Mouse (Mus musculus) CH12.LX (cell line): ENCODE data around the gene Slx1b. TPM values are rescaled to one million over a fixed set of nuclear protein-coding genes. Genes with fewer than 3 reads are reported as not detected.

Experiments used
- DNase-seq: peaks from one replicate; pipeline ENCODE4 v3.0.0-alpha.2; 2013; ENCODE audit errors: extremely low read depth
- H3K27ac ChIP-seq: 2 replicates; pipeline ENCODE4 v1.5.1; 2012; ENCODE audit warnings: low read depth, mild to moderate bottlenecking, control low read depth, moderate library complexity; ENCODE audit not compliant: insufficient read depth
- H3K27me3 ChIP-seq: replicated peaks from 2 replicates; pipeline ENCODE3; 2012; ENCODE audit warnings: inconsistent platforms
- H3K36me3 ChIP-seq, 2 experiments: replicated peaks in 1 of 2; 2 replicates each; pipeline versions ENCODE3 to v1.6.1; 2012; ENCODE audit warnings: inconsistent platforms in 1 of 2, low read length in 1 of 2, mild to moderate bottlenecking in 1 of 2, mixed read lengths in 1 of 2, moderate library complexity in 1 of 2; ENCODE audit not compliant: control insufficient read depth in 1 of 2, insufficient read depth in 1 of 2
- H3K4me1 ChIP-seq, 2 experiments: 2 replicates each; pipeline ENCODE4 v1.6.1; 2012; ENCODE audit warnings: inconsistent platforms in 1 of 2, moderate library complexity in 1 of 2; ENCODE audit not compliant: insufficient read depth in 2 of 2, control insufficient read depth in 1 of 2
- H3K4me2 ChIP-seq: 2 replicates; pipeline ENCODE4 v1.6.1; 2012; ENCODE audit warnings: low read depth, mild to moderate bottlenecking, control low read depth; ENCODE audit not compliant: poor library complexity, insufficient read depth, severe bottlenecking
- H3K4me3 ChIP-seq, 3 experiments: fragments of 150-350 bp in 1 of 3; sonication (generic) in 1 of 3; replicated peaks in 1 of 3; 2 replicates each; pipeline versions ENCODE3 to v1.5.1; 2011 to 2012; ENCODE audit warnings: low read depth in 2 of 3, low read length in 2 of 3, mild to moderate bottlenecking in 2 of 3, moderate library complexity in 2 of 3, control low read depth in 1 of 3, improper control_type of control experiment in 1 of 3, inconsistent platforms in 1 of 3, mixed read lengths in 1 of 3; ENCODE audit not compliant: poor library complexity in 1 of 3
- H3K79me2 ChIP-seq: replicated peaks from 2 replicates; pipeline ENCODE4 v1.6.1; 2012; ENCODE audit warnings: mild to moderate bottlenecking, moderate library complexity; ENCODE audit not compliant: control insufficient read depth, poor library complexity, insufficient read depth, severe bottlenecking; ENCODE audit errors: extremely low read depth
- H3K9ac ChIP-seq: 2 replicates; pipeline ENCODE4 v1.6.1; 2012; ENCODE audit warnings: low read depth, mild to moderate bottlenecking, control low read depth, moderate library complexity; ENCODE audit not compliant: insufficient read depth
- H3K9me3 ChIP-seq: replicated peaks from 2 replicates; pipeline ENCODE3; 2012; ENCODE audit warnings: low read length, inconsistent platforms, mixed read lengths
- BHLHE40 ChIP-seq: IDR thresholded peaks from 2 replicates; pipeline ENCODE4 v1.6.1; 2011; ENCODE audit warnings: mild to moderate bottlenecking, low read depth, low read length, improper control_type of control experiment
- CTCF ChIP-seq, 2 experiments: IDR thresholded peaks in 1 of 2; conservative IDR thresholded peaks in 1 of 2; 2 replicates each; pipeline ENCODE4 v1.5.1; 2011 to 2012; ENCODE audit warnings: low read depth in 2 of 2, low read length in 2 of 2, improper control_type of control experiment in 1 of 2, inconsistent platforms in 1 of 2, mild to moderate bottlenecking in 1 of 2, moderate library complexity in 1 of 2
- ETS1 ChIP-seq: conservative IDR thresholded peaks from 2 replicates; pipeline ENCODE4 v1.6.1; 2012; ENCODE audit warnings: low read depth, mild to moderate bottlenecking, inconsistent platforms, low read length, improper control_type of control experiment, moderate library complexity
- JUND ChIP-seq: conservative IDR thresholded peaks from 2 replicates; pipeline ENCODE4 v1.6.1; 2011; ENCODE audit warnings: low read depth, low read length, improper control_type of control experiment
- KAT2A ChIP-seq: IDR thresholded peaks from 2 replicates; pipeline ENCODE4 v1.6.1; 2012; ENCODE audit warnings: low read length, improper control_type of control experiment, inconsistent platforms; ENCODE audit not compliant: insufficient replicate concordance
- MAFK ChIP-seq: IDR thresholded peaks from 2 replicates; pipeline ENCODE4 v1.6.1; 2011; ENCODE audit warnings: low read length, improper control_type of control experiment; ENCODE audit not compliant: insufficient replicate concordance
- MAZ ChIP-seq: IDR thresholded peaks from 2 replicates; pipeline ENCODE4 v1.6.1; 2012; ENCODE audit warnings: low read depth, mild to moderate bottlenecking, inconsistent platforms, low read length, improper control_type of control experiment, moderate library complexity
- MXI1 ChIP-seq: IDR thresholded peaks from 2 replicates; pipeline ENCODE4 v1.6.1; 2011; ENCODE audit warnings: mild to moderate bottlenecking, low read depth, low read length, improper control_type of control experiment
- MYC ChIP-seq: IDR thresholded peaks from 2 replicates; pipeline ENCODE4 v1.6.1; 2011; ENCODE audit warnings: low read depth, mild to moderate bottlenecking, improper control_type of control experiment, low read length
- NRF1 ChIP-seq: IDR thresholded peaks from 2 replicates; pipeline ENCODE4 v1.6.1; 2014; ENCODE audit warnings: low read depth, mild to moderate bottlenecking, inconsistent platforms, low read length, improper control_type of control experiment, moderate library complexity
- RAD21 ChIP-seq: IDR thresholded peaks from 2 replicates; pipeline ENCODE4 v1.6.1; 2011; ENCODE audit warnings: low read depth, mild to moderate bottlenecking, low read length, improper control_type of control experiment, moderate library complexity
- RCOR1 ChIP-seq: conservative IDR thresholded peaks from 2 replicates; pipeline ENCODE4 v1.6.1; 2012; ENCODE audit warnings: low read depth, mild to moderate bottlenecking, inconsistent platforms, low read length, improper control_type of control experiment
- TBP ChIP-seq: conservative IDR thresholded peaks from 2 replicates; pipeline ENCODE4 v1.6.1; 2011; ENCODE audit warnings: low read depth, low read length, improper control_type of control experiment
- ZKSCAN1 ChIP-seq: IDR thresholded peaks from 2 replicates; pipeline ENCODE4 v1.6.1; 2012; ENCODE audit warnings: low read depth, inconsistent platforms, low read length, improper control_type of control experiment, borderline replicate concordance
- ZMIZ1 ChIP-seq: IDR thresholded peaks from 2 replicates; pipeline ENCODE4 v1.6.1; 2012; ENCODE audit warnings: low read depth, mild to moderate bottlenecking, inconsistent platforms, low read length, improper control_type of control experiment
- ZNF384 ChIP-seq: IDR thresholded peaks from 2 replicates; pipeline ENCODE4 v1.6.1; 2012; ENCODE audit warnings: low read depth, low read length, improper control_type of control experiment, inconsistent platforms
- dilution Hi-C: fragments of 300-500 bp; cut with MboI; formaldehyde crosslinking; loops from 2 replicates; pipeline ENCODE4 v1.14.3; 2020; ENCODE audit warnings: low sequenced_read_pairs; ENCODE audit not compliant: extremely low pct_unique_long_range_greater_than_20kb, extremely low pct_ligation_motif_present
- in situ Hi-C: fragments of 300-500 bp; cut with MboI; formaldehyde crosslinking; loops from 3 replicates; pipeline ENCODE4 v1.14.3; 2019; ENCODE audit warnings: low sequenced_read_pairs, low pct_ligation_motif_present, low pct_unique_long_range_greater_than_20kb, mixed read lengths
- polyA plus RNA-seq: library from polyadenylated mRNA; unstranded; fragments of >175 nt; gene quantifications from 2 replicates; pipeline ENCODE4 v1.2.1, GENCODE M21; 2012; ENCODE audit warnings: low read depth; ENCODE audit not compliant: insufficient read length
- total RNA-seq, 2 experiments: library from RNA; depleted of rRNA; stranded (reverse); fragments of 300-350 nt in 1 of 2; fragments of >200 nt in 1 of 2; gene quantifications; 2 replicates each; pipeline ENCODE4 v1.2.3; 2012 to 2014

Slx1b gene
- total and polyA plus RNA-seq, 3 experiments, result 4.7 to 8.3 (median 5.6) TPM

- TF ChIP-seq ZMIZ1 (peak; percentile 94), MYC (peak; percentile 91), MAFK (no peak), JUND (no peak), MAZ (0 out of 2 replicates have a peak, but pooled peaks have one; percentile 40), CTCF (conservative IDR thresholded peaks at IDR 0.05 in 1 of 2, IDR thresholded peaks at IDR 0.05 in 1 of 2; ENCODE audit: low read depth in 2 of 2, low read length in 2 of 2) (no peak), ZNF384 (no peak), MXI1 (peak; percentile 94), KAT2A (peak; percentile 95), NRF1 (peak; percentile 86), BHLHE40 (peak; percentile 45; the same call in 1 of the 2 replicates), TBP (peak; percentile 68; the same call in 1 of the 2 replicates), RCOR1 (peak; percentile 82)
These were observed 46.1 kb downstream of the Slx1b start, which contains the start of gene Sgf29 (continued) for GRCm38 (mm10) chr7:126649231-126650051.

GRCm38 (mm10) chr7:126648486-126648885 is 47.1 kb downstream of the Slx1b start:
- Histone ChIP-seq H3K79me2 (peaks cover 3% of the 10 kb centered on the region), H3K27me3 (no peaks in the 10 kb centered on the region), H3K4me2 (peak overlapping the region; percentile 55), H3K27ac (0 out of 2 replicates have a peak overlapping the region, but pooled peaks have one; percentile 28), H3K9me3 (no peaks in the 10 kb centered on the region), H3K9ac (no peak overlapping the region; the same call in 1 of the 2 replicates), H3K36me3 (peaks cover 0 to 10% of the 10 kb centered on the region in 2 experiments), H3K4me3 (peak overlapping the region in 2 of 3 experiments; percentile 50 to 70), H3K4me1 (peaks cover 13 to 70% of the 10 kb centered on the region in 2 experiments)
- dilution Hi-C loops, result no loop called here
- peak; percentile 44 for DNase-seq
- peak; percentile 27 for TF ChIP-seq RAD21
- TF ChIP-seq CTCF (conservative IDR thresholded peaks at IDR 0.05 in 1 of 2, IDR thresholded peaks at IDR 0.05 in 1 of 2; ENCODE audit: low read depth in 2 of 2, low read length in 2 of 2), result peak in 1 of 2 experiments; percentile 45; a peak in 2 of 4 replicates
- TF ChIP-seq ZKSCAN1, result no peak
- no peak for TF ChIP-seq ETS1
- in situ Hi-C loops, result loop anchor here (10.0 kb wide), 1 partner anchor 466 kb away; no protein-coding TSS in a partner anchor
